ENCODE assay signal across 8 mouse cellular contexts in genomic region chr8:61224380-61225092, GRCm38 (mm10). TPM values are rescaled to one million over a fixed set of nuclear protein-coding genes. Genes with fewer than 3 reads are reported as not detected.
DNase-seq lines count a peak whose midpoint lies in the region; ATAC-seq and TF ChIP-seq lines count a peak whose summit lies in the region.

No protein-coding gene starts in this region.

- no peaks in the 10 kb centered on the region for H3K9me3 ChIP-seq in intestine, embryonic 14.5 days (ENCODE audit: control insufficient read depth, low read length)
- H3K9me3 ChIP-seq in limb, embryonic 14.5 days (ENCODE audit: control insufficient read depth, low read length) = no peaks in the 10 kb centered on the region
- no peaks in the 10 kb centered on the region for H3K9me3 ChIP-seq in midbrain, embryonic 13.5 days

- peak; percentile 58 for ATAC-seq in intestine, embryonic 14.5 days (replicated peaks; ENCODE audit: low FRiP score, low TSS enrichment, low read depth)
- ATAC-seq in limb, embryonic 14.5 days (ENCODE audit: low FRiP score, low read depth) = peak; percentile 33
- ATAC-seq in midbrain, embryonic 13.5 days = peak; percentile 79

- peaks cover 15% of the 10 kb centered on the region; the same call in 1 of the 2 replicates for H3K36me3 ChIP-seq in intestine, embryonic 14.5 days (ENCODE audit: control insufficient read depth, insufficient read depth, low read length)
- H3K36me3 ChIP-seq in limb, embryonic 14.5 days (ENCODE audit: control insufficient read depth, insufficient read depth, low read length) = peaks cover 5% of the 10 kb centered on the region; the same call in 1 of the 2 replicates
- H3K36me3 ChIP-seq in midbrain, embryonic 13.5 days = no peaks in the 10 kb centered on the region

- under 1% methylated on average over 26 of the region's 41 CpGs for WGBS in intestine, embryonic 14.5 days
- under 1% methylated on average over 21 of the region's 41 CpGs for WGBS in limb, embryonic 14.5 days
- under 1% methylated on average over 41 of the region's 41 CpGs for WGBS in midbrain, embryonic 13.5 days

- no peaks in the 10 kb centered on the region for H3K27me3 ChIP-seq in intestine, embryonic 14.5 days (replicated peaks; ENCODE audit: control insufficient read depth, insufficient read depth, low read length)
- H3K27me3 ChIP-seq in limb, embryonic 14.5 days (ENCODE audit: control insufficient read depth, insufficient read depth, low read length) = no peaks in the 10 kb centered on the region
- H3K27me3 ChIP-seq in midbrain, embryonic 13.5 days = no peaks in the 10 kb centered on the region

- DNase-seq in heart, adult 11 months = peak; percentile 96
- no peak for DNase-seq in heart, adult 8-10 months (ENCODE audit: low spot score)
- DNase-seq in cerebellum, adult 8-10 months = peak; percentile 8
- DNase-seq in gastrocnemius, postnatal 14 days = peak; percentile 39
- peak; percentile 83 for DNase-seq in intestine, embryonic 14.5 days (ENCODE audit: low spot score)
- peak; percentile 28 for DNase-seq in limb, embryonic 14.5 days (ENCODE audit: low spot score)
- DNase-seq in spleen, postnatal 14 days (ENCODE audit: low spot score in 2 of 2) = peak; percentile 11 to 16

- intact Hi-C loops in gastrocnemius, postnatal 14 days (cut with DNase I; ENCODE audit: low total_unique reads) = loop anchor here (10.0 kb wide), 1 partner anchor 260 kb away; the partner anchor contains the start of gene Cbr4

- H3K4me1 ChIP-seq in intestine, embryonic 14.5 days (replicated peaks; ENCODE audit: control insufficient read depth, insufficient read depth, low read length) = peaks cover 29% of the 10 kb centered on the region
- H3K4me1 ChIP-seq in limb, embryonic 14.5 days (ENCODE audit: control insufficient read depth, insufficient read depth, low read length) = peaks cover 37% of the 10 kb centered on the region
- peaks cover 50% of the 10 kb centered on the region for H3K4me1 ChIP-seq in midbrain, embryonic 13.5 days (replicated peaks)

- H3K4me3 ChIP-seq in intestine, embryonic 14.5 days (ENCODE audit: low read depth, low read length) = peak overlapping the region; percentile 76
- peak overlapping the region; percentile 81 for H3K4me3 ChIP-seq in limb, embryonic 14.5 days (replicated peaks; ENCODE audit: low read length)
- H3K4me3 ChIP-seq in midbrain, embryonic 13.5 days (replicated peaks) = peak overlapping the region; percentile 92

- H3K4me2 ChIP-seq in intestine, embryonic 14.5 days (ENCODE audit: low read length) = peak overlapping the region; percentile 91
- H3K4me2 ChIP-seq in limb, embryonic 14.5 days (replicated peaks; ENCODE audit: low read depth, low read length, severe bottlenecking) = peak overlapping the region; percentile 88
- H3K4me2 ChIP-seq in midbrain, embryonic 13.5 days (replicated peaks) = peak overlapping the region; percentile 84

- H3K27ac ChIP-seq in intestine, embryonic 14.5 days (ENCODE audit: low read depth) = peak overlapping the region; percentile 79
- peak overlapping the region; percentile 61 for H3K27ac ChIP-seq in limb, embryonic 14.5 days (replicated peaks; ENCODE audit: low read depth, low read length)
- peak overlapping the region; percentile 89 for H3K27ac ChIP-seq in midbrain, embryonic 13.5 days

- H3K9ac ChIP-seq in intestine, embryonic 14.5 days (ENCODE audit: low read length) = peak overlapping the region; percentile 77
- peak overlapping the region; percentile 78 for H3K9ac ChIP-seq in limb, embryonic 14.5 days (ENCODE audit: low read depth, low read length, severe bottlenecking)
- H3K9ac ChIP-seq in midbrain, embryonic 13.5 days (replicated peaks) = peak overlapping the region; percentile 93

- no peak for TF ChIP-seq POLR2A in limb, embryonic 14.5 days (IDR thresholded peaks at IDR 0.05; ENCODE audit: borderline replicate concordance, extremely low read depth, insufficient read depth, insufficient read length)

RNA-seq across cellular contexts. Expression of gene Sh3rf1, which starts 0.9 kb away (rescaled TPM):
- total RNA-seq in heart, adult 8-10 months (2022) = 1 to 10 TPM; 4.7 to 6.4 (median 5.5) TPM
- 1 to 10 TPM; 2.8 to 3.4 TPM for total RNA-seq in gastrocnemius, postnatal 14 days (2021)
- polyA plus RNA-seq in intestine, embryonic 14.5 days (2014; fragmentation: Nextera tagmentation; extraction: Ambion mirVana) = 12.6 and 13.8 TPM in 2 replicates
- polyA plus RNA-seq in limb, embryonic 14.5 days (2012; rRNA removed) = 8.8 and 9.9 TPM in 2 replicates
- 12.8 and 15.2 TPM in 2 replicates for polyA plus RNA-seq in limb, embryonic 14.5 days (2014; fragmentation: Nextera tagmentation; extraction: Ambion mirVana)
- polyA plus RNA-seq in midbrain, embryonic 13.5 days (2015; fragmentation: Nextera tagmentation; extraction: Ambion mirVana) = 29.3 and 29.8 TPM in 2 replicates
